Mouse (Mus musculus): ENCODE measurements around the gene Sf3b2.

DNA sequence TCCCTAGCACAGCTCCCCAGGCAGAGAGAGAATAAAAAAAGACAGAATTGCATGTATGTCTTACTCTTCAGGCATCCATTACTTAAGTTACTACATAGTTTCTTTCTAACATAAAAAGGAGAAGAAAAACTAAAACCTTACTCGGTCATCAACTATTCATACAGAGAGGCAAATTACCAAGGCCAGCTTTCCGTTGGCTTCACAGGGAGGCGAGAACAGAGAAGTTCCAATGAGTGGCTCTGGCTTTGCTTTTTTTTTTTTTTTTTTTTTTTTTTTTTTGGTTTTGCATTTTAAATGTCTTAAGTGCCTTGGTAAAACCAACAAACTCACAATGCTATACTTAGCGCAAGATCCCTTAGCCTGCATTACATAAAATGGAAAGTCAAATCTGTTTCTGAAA, 62.6 kb downstream of the Sf3b2 start:
- TF ChIP-seq POLR2A (IDR thresholded peaks at IDR 0.05; ENCODE audit: insufficient read depth, low read depth, low read length) (no peak), CTCF (IDR thresholded peaks at IDR 0.05) (no peak)

All from heart, adult 2 months (tissue).